Mouse (Mus musculus): ENCODE measurements around the gene Tppp3.

The Tppp3 gene

GRCm38 (mm10) chr8:105484392-105484791 lies 13.1 kb upstream of the Tppp3 start:
- DNase-seq (ENCODE audit: low read depth): peak; percentile 92

- DNase-seq (ENCODE audit: low read depth): peak; percentile 88
These were observed 12.7 kb upstream of the Tppp3 start for GRCm38 (mm10) chr8:105484030-105484368.

DNA sequence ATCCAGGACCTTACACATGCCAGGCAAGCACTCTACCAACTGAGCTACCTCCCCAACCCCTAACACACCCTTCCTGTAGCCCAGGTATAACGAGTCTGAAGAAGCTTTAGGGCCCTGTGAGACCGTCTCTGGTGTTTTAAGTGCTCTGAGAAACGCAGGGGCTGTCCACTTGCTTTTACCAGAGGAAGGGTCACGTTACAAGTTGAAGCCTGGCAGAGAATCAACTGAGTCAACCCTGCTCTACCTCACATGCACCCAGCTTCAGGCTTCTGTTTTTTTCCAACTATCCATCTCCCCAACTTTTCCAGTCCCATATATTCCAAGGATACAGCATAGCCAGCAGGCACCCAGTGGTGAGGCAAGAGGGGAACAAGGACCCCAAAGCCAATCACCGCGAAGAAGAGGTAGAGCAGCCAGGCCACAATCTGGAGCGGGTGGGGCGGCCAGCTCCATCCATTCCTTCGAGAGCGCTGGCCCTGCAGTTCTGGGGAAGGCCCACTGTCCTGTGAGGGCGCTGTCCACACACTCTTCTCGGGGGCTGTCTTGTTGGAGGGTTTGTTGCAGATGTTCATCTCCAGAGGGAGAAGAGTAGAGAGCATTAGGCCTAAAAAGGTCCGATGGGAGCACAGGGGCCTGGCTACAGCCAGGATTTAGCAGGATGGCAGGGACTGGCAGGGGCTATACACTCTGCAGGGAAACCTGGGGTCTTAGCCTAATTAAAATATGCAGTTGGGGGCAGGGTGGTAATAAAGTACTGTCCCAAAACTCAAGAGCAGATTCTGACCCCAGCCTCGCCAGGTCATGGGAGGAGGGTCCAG lies 12.1 kb upstream of the Tppp3 start:
- DNase-seq (ENCODE audit: low read depth): peak; percentile 89

- DNase-seq (ENCODE audit: low read depth): no peak
These were observed 10.8 kb upstream of the Tppp3 start for GRCm38 (mm10) chr8:105482123-105482522.

GRCm38 (mm10) chr8:105481453-105481852 lies 10.1 kb upstream of the Tppp3 start:
- peak; percentile 71 for DNase-seq (ENCODE audit: low read depth)

- peak; percentile 18 for DNase-seq (ENCODE audit: low read depth)
These were observed 9.7 kb upstream of the Tppp3 start for GRCm38 (mm10) chr8:105481013-105481412.

DNA sequence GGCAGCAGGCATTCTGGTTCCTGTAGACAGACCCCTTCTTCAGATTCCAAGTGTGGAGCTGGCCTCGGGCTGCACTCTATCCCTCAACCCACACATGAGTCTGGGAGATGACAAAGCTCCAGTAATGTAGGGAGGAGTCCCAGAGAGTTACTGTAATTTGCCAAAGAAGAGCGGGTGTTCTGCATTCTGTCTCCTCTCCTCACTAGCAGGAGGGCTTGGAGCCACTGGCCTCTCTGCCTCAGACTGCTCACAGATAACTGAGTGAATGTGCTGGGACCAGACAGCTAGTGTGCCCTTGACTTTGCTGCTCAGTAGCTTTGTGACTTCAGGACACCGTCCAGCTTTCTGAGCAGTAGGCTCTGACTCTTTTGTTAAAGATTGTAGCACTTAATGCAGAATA lies 6.5 kb upstream of the Tppp3 start:
- no peak for DNase-seq (ENCODE audit: low read depth)

DNA sequence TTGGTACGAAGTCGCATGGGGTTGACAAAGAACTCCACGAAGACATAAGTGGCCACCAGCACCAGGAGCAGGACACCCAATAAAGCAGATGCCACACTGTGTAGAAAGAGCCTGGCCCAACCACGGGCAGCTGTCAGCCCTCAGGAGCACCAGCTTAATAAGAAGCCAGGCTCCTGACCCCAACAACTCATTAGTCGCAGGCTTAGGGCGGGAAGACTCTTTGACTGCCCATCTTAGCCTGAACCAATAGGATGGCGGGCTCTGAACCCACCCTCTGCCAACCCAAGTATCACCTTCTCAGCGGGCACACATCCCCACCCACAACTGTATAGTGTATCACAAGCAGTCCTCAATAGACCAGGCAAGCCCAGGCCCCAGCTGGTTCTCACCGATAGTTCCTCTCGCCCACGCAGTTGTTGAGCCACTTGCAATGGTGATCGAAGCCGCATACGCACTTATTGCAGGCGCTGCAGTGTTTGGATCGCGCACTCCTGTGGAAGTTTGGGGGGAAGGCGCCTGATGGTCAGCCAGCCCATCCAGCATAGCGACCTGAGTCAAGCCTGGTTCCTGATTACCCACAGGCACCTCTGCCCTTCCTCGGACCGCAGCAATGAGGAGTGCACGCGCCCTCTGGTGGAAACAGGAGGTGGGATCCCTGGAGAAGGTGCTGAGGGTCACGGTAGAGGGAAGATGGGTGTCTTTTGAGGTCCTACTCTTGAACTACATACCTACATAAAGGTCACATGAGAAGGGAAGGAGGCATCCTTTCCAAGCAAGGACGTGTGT lies 5.5 kb upstream of the Tppp3 start:
- peak; percentile 38 for DNase-seq (ENCODE audit: low read depth)

GRCm38 (mm10) chr8:105476161-105476560 lies 4.8 kb upstream of the Tppp3 start:
- DNase-seq (ENCODE audit: low read depth): no peak

- no peak for DNase-seq (ENCODE audit: low read depth)
These were observed 4.4 kb upstream of the Tppp3 start for GRCm38 (mm10) chr8:105475742-105476141.

DNA sequence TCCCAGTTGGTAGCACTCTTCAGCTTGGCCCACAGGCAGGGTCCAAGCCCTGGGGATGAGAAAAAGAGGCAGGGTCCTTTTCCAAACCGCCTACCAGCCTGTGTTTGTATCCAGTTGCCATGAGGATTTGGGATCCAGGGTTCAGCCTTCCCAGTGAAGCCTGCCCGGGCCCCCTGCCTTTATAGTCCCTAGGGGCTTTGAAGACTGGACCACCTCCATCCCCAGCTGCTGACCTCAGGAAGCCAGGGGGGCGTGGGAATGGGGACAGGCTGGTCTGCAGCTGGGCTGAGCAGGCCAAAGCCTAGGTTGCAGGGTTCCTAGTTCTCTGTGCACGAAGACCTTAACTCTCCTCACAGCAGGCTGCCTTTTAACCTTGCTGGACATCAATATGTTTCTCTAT lies 3.9 kb upstream of the Tppp3 start:
- DNase-seq (ENCODE audit: low read depth): no peak

GRCm38 (mm10) chr8:105474680-105475079 lies 3.4 kb upstream of the Tppp3 start:
- no peak for DNase-seq (ENCODE audit: low read depth)

GRCm38 (mm10) chr8:105473816-105474606 lies 2.7 kb upstream of the Tppp3 start:
- DNase-seq (ENCODE audit: low read depth): no peak

DNA sequence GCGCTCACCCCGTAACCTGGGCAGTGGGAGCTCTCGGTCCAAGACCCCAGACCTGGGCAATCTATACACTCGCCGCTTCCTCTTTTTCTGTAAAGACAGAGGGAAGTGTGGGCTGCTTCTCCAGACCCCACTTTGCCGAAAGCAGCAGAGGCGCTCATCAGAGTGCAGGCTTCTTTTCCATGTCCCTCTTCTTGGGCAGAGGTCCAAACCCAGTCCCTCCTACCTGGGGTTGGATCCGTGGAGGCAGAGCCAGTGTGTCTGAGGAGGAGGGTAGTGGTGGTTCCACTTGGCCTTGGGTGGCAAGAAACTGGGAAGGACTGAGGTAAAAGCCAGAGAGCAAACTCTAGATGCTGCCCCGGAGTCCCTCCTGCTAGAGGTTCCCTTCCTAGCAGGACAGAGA lies 1.7 kb upstream of the Tppp3 start:
- DNase-seq (ENCODE audit: low read depth): no peak

DNA sequence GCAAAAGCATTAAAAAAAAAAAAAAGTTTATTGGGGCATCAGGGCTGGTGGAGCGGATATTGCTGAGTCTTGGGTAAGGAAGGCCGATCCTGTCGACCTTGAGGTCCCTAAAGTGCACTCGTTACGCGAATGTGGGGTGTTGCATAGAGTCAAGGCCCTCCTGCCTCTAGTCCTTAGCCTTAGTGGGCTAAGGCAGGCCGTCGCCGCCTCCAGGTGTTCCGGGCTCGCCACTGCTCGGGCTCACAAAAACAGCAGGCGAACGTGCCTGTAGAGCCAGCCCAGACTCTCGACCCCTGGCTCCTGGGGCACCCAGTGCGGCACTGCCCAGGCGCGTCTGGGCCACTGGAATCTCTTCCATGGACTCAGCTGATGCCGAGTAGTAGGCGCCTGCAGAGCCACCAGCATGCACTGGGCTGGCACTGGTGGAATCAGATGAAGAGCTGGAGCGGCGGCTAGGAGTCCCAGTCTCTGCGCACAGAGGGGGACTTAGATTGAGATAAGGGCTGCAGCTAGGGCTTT lies 1.1 kb upstream of the Tppp3 start:
- DNase-seq (ENCODE audit: low read depth): no peak

- no peak for DNase-seq (ENCODE audit: low read depth)
These were observed 529 bp downstream of the Tppp3 start for GRCm38 (mm10) chr8:105470681-105471313.

- DNase-seq (ENCODE audit: low read depth): no peak
These were observed 1.1 kb downstream of the Tppp3 start for GRCm38 (mm10) chr8:105470262-105470661.

DNA sequence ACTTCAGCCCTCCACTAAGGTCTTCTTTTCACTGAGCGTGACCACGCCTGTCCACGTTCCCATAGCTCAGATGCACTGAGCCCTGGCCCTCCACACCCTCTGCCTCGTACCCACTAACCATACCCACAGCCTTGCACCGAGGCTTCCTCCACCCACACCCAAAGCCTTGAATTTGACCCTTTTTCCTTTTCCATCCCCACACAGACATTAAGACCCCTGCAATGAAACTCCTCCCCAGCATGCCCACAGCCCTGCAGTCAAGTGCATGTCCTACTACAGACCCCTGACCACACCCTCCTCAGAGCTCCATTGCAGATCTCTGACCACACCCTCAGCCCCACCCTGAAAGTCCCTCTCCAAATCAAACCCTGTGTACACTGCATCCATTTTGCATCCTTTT lies 1.5 kb downstream of the Tppp3 start:
- no peak for DNase-seq (ENCODE audit: low read depth)

GRCm38 (mm10) chr8:105469041-105469695 lies 2.2 kb downstream of the Tppp3 start:
- peak; percentile 35 for DNase-seq (ENCODE audit: low read depth)

DNA sequence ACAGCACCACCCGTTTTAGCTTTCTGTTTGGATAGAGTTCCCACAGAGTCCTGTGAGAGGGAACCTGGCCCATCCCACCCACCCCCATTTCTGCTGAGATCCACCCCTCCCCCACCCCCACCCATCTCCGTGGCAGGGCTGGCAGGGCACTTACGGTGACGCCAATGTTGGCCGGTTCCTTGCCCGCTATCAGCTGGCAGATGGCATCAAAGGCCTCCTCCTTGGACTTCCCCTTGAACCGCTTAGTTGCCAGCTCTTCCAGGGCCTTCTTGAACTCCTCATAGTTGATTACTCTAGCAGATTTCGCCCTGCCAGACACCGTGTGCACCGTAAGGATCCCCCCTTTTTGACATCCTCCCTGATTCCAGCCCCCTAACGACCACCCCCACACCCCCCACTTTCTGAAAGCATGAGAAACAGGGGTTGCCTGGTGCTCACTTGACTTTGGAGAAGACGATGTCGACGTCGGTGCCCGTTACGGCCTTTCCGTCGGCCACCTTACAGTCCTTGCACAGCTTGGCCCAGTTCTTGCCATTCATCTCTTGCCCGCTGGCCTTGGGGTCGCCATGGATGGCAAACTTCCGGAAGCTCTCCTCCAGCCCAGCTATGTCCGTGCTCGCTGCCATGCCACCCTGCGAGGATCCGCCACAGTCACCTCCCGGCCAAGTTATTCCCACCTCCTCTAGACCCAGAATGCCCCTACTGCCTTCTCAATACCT lies 3.2 kb downstream of the Tppp3 start:
- DNase-seq (ENCODE audit: low read depth): no peak

Measured in NIH3T3 (cell line).